Mouse (Mus musculus): ENCODE measurements around the gene 1110002E22Rik.

Gene 1110002E22Rik

GRCm38 (mm10) chr3:138063731-138064329 lies 1.0 kb upstream of the 1110002E22Rik start:
- no peak for DNase-seq (ENCODE audit: low read depth, low spot score)

DNA sequence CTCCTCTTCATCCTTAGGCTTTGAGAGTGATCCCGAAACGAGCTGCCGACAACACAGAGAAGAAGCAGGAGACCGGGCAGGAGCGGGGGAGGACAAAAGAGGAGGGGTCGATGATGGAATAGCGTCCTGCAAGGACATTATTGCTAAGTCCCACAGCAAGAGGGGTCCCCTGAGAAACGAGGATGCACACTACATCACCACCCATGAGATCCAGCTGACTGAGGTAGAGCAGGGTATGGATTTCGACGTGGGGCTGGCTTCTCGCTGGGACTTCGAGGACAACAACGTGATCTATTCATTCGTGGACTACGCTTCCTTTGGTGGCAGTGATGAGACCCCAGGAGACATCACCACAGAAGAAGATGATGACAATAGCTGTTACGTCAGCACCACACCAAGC lies 1.1 kb downstream of the 1110002E22Rik start:
- no peak for DNase-seq (ENCODE audit: low read depth, low spot score)

GRCm38 (mm10) chr3:138066348-138066856 lies 1.6 kb downstream of the 1110002E22Rik start:
- DNase-seq (ENCODE audit: low read depth, low spot score): no peak

DNA sequence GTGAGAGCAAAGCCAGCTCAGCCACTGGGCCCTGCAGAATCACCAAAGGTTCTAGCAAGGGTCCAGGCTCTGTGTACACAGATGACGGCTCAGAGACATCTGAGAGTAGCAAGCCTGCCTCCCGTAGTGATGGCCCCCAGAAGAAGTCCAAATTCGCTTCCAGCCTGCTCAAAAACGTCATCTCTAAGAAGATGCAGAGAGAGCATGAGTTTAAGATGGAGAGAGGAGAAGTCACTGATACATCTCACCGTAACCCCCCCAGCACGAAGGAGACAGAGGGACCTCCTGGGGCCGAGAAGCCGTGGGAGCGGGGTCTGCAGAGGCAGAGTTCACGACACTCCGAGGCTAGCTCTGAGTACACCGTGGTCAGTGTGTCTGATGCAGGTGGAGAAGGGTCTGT lies 2.4 kb downstream of the 1110002E22Rik start, which contains the start of gene Gm5105:
Gene Gm5105, minus strand, starts transcription at position 101 of the 400 bp plus-strand sequence.
- no peak for DNase-seq (ENCODE audit: low read depth, low spot score)

GRCm38 (mm10) chr3:138068103-138068502 lies 3.3 kb downstream of the 1110002E22Rik start:
- DNase-seq (ENCODE audit: low read depth, low spot score): no peak

- DNase-seq (ENCODE audit: low read depth, low spot score): no peak
These were observed 5.1 kb downstream of the 1110002E22Rik start for GRCm38 (mm10) chr3:138069756-138070511.

DNA sequence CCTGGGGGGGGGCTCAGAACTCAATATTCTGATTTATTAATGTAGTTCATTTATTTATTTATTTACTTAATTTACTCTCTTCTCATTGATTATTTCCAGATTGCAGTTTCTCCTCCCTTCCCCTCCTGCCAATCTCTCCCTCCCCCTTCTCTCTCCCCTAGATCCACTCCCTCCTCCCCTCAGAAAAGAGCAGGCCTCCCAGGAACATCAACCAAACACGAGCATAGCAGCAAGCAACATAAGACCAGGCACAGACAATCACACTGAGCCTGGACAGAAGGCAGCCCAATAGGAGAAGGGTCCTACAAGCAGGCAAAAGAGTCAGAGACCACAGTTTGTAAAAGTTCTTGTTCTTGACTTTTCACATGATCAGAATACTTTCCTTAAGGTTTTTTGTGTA lies 6.2 kb downstream of the 1110002E22Rik start:
- DNase-seq (ENCODE audit: low read depth, low spot score): peak; percentile 21

- no peak for DNase-seq (ENCODE audit: low read depth, low spot score)
These were observed 6.7 kb downstream of the 1110002E22Rik start for GRCm38 (mm10) chr3:138071476-138072073.

GRCm38 (mm10) chr3:138074214-138074613 lies 9.4 kb downstream of the 1110002E22Rik start:
- DNase-seq (ENCODE audit: low read depth, low spot score): no peak

- no peak for DNase-seq (ENCODE audit: low read depth, low spot score)
These were observed 10.4 kb downstream of the 1110002E22Rik start for GRCm38 (mm10) chr3:138075209-138075608.

GRCm38 (mm10) chr3:138077476-138078340 lies 12.9 kb downstream of the 1110002E22Rik start:
- DNase-seq (ENCODE audit: low read depth, low spot score): no peak

DNA sequence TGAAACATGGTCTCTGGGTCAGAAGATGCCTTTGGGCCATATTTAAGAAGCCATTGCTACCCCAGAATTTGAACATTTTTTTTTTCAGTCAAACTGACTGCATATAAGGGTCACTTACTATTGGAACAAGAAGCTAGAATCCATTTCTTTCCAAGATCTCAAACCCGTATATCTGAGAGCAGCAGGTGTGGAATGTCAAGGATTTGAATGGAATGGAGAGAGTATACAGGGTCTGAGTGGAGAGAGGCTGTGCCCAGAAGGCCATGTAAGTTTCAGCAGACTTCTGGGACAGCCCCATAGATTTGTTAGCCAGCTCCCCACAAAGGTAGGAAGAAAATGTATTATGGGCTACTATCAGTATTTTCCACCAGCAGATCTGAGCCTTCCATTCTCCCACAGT lies 13.8 kb downstream of the 1110002E22Rik start:
- DNase-seq (ENCODE audit: low read depth, low spot score): no peak

DNA sequence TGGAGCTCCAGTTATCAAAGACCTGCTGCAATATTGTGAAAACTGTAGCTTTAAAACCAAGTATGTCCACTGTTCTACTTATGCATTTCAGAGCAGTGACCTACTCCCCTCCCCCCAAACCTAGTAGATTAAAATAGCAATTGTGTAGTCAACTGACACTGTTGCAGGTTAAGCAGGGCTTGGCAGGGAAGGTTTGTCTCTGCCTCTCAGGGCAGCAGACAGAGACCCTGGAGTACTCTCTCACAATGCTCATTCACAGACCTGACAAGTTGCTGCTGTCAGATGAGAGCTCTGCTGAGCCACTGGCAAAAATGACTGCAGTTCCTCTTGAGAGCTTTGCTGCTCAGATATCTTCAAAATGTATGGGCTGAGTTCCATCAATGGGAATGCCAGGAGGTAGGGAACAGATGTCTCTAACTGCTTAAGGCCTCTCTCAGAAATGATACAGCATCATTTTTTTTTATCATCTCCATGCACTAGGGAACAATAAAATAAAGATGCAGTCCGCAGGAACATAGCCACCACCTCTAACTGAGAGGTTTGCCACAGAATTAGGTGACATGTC lies 18.3 kb downstream of the 1110002E22Rik start:
- no peak for DNase-seq (ENCODE audit: low read depth, low spot score)

GRCm38 (mm10) chr3:138083896-138084295 lies 19.0 kb downstream of the 1110002E22Rik start:
- no peak for DNase-seq (ENCODE audit: low read depth, low spot score)

DNA sequence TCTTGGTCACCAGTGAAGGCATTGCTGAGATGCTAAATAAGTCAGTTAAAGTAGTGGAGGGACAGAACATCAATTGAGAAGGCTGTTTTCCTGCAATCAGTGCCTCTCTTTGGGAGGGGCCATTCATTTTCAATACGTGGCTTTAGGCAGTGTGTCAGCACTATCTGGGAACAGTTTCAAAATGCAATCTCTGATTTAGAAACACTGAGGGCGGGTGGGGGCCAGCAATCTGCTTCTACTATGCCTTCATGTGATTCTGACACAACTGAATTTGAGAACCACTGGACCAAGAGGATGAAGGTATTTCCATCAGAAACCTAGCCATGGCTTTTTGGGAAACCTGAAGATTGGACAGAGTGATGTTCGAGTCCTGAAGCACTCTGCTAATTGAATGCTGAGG lies 30.4 kb downstream of the 1110002E22Rik start:
- no peak for DNase-seq (ENCODE audit: low read depth, low spot score)

GRCm38 (mm10) chr3:138095718-138096117 lies 30.9 kb downstream of the 1110002E22Rik start:
- DNase-seq (ENCODE audit: low read depth, low spot score): no peak

DNA sequence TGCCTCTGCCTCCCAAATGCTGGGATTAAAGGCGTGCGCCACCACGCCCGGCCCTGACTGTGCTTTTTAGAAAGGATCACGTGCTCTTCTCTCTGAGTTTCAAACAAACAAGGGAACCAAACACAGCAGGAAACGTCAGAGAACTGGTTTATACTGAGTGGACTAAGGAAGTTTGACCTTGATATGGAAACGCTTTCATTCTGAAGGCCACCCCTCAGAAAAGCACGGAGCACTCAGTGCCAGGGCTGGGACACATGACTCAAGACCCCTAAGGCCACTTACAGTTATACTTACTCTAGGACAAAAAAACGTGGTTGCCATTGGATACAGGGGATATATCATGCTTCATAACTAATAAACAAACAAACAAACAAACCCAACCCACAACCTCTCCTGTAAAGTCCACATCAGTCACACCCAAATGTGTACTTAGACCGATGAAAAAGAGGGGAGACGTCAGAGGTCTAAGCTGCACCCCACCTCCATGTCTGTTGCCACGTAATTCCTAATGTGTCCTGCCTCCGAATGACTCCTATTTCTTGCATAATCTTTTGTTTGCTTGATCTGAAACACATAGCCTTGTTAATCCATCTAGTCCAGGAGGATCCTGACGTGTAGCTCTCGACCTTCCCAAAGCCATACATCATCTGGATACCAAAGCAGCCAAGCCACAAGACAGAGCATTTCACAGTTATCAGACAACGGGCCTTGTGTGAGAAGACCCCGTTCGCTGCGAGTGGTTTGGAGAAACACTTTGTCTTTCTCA lies 31.6 kb downstream of the 1110002E22Rik start:
- no peak for DNase-seq (ENCODE audit: low read depth, low spot score)

GRCm38 (mm10) chr3:138097718-138098117 lies 32.9 kb downstream of the 1110002E22Rik start:
- DNase-seq (ENCODE audit: low read depth, low spot score): no peak

- no peak for DNase-seq (ENCODE audit: low read depth, low spot score)
These were observed 37.1 kb downstream of the 1110002E22Rik start for GRCm38 (mm10) chr3:138101936-138102335.

DNA sequence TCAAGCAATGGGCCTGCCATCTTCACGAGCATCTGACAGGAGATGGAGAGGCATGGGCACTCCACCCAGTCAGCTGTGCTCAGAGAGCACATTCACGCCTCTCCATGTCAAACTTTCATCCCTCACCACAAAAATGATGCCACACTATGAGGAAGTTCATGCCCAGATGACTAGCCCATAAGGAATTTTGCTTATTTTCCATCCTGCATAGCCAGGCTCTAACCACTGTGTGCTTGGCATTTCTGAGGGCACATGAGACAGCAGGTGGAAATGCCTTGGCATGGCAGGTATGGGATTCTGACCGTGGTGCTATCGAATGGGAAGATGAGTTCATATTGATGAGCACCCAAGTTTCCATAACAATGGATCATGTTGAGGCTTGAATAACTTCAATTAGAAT lies 38.8 kb downstream of the 1110002E22Rik start:
- DNase-seq (ENCODE audit: low read depth, low spot score): no peak

Data from forelimb bud, embryonic 11.5 days (tissue).